Mouse (Mus musculus) hindbrain, embryonic 13.5 days (tissue): Measurements from ENCODE around the gene Thrb. TPM values are rescaled to one million over a fixed set of nuclear protein-coding genes. Genes with fewer than 3 reads are reported as not detected.

Source experiments
- ATAC-seq: fragments of 200-750 bp; cut with Nextera tagmentation; 2 replicates; pipeline ENCODE4 v1.8.0; 2017; ENCODE audit warnings: moderate TSS enrichment; ENCODE audit not compliant: low FRiP score
- H3K27ac ChIP-seq: fragments of 300-500 bp; sonication (generic); 2 replicates; pipeline ENCODE4 v1.5.1; 2015; ENCODE audit warnings: inconsistent platforms, mild to moderate bottlenecking, moderate library complexity
- H3K27me3 ChIP-seq: fragments of 300-500 bp; sonication (generic); 2 replicates; pipeline ENCODE4 v1.6.1; 2015; ENCODE audit warnings: mild to moderate bottlenecking, inconsistent platforms
- H3K36me3 ChIP-seq: fragments of 300-500 bp; sonication (generic); 2 replicates; pipeline ENCODE4 v1.6.1; 2015; ENCODE audit warnings: mild to moderate bottlenecking, inconsistent platforms
- H3K4me1 ChIP-seq: fragments of 300-500 bp; sonication (generic); replicated peaks from 2 replicates; pipeline ENCODE4 v1.6.1; 2015; ENCODE audit warnings: inconsistent platforms
- H3K4me2 ChIP-seq: fragments of 300-500 bp; sonication (generic); 2 replicates; pipeline ENCODE4 v1.6.1; 2015; ENCODE audit warnings: inconsistent platforms, mild to moderate bottlenecking, moderate library complexity
- H3K4me3 ChIP-seq: fragments of 300-500 bp; sonication (generic); 2 replicates; pipeline ENCODE4 v1.5.1; 2015; ENCODE audit warnings: mild to moderate bottlenecking, inconsistent platforms
- H3K9ac ChIP-seq: fragments of 300-500 bp; sonication (generic); 2 replicates; pipeline ENCODE4 v1.6.1; 2015; ENCODE audit warnings: mild to moderate bottlenecking, inconsistent platforms
- H3K9me3 ChIP-seq: fragments of 300-500 bp; sonication (generic); 2 replicates; pipeline ENCODE4 v1.6.1; 2016; ENCODE audit warnings: inconsistent platforms
- WGBS: fragments of 180-500 bp; shearing (Covaris S2); methylation state at CpG from one replicate; pipeline ENCODE4 v1.1.7; 2015; 5-methylcytosine and 5-hydroxymethylcytosine counted together
- polyA plus RNA-seq: library from polyadenylated mRNA; unstranded; fragments of >200 nt; fragmentation: Nextera tagmentation; extraction: Ambion mirVana; gene quantifications from 2 replicates; pipeline ENCODE4 v1.2.1, GENCODE M21; 2015

The Thrb gene
- 0.69 and 0.92 TPM in 2 replicates for polyA plus RNA-seq

DNA sequence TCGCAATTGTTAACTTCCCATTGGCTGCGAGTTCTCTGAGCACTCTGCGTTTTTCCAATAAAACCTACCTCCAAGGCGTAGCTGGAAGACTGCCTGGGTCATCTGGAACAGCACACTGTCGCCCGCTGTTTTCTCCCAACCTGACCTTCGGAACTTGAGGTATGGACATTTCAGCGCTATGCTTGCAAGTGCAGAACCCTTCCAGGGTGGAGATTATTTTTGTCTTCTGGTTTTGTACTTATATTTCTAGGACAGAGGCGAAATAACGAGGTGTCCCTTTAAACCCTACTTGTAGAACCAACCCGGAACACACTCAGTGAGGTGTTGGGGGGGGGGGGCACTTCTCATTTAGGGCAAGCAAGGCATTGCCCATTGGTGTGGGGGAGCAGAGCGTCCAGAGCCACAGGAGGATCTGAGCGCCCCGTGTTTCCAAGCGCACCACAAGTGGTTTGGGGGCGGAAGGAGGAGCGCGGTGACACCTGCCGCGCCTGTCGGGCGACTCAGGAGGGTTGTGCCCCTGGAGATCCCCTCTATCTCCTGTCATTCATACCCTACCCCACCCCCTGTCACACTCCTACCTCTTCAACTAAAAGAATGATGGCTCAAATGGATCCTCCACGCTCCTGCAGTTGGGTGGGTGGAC, at the start of gene Thrb:
Gene Thrb, plus strand, starts transcription at position 576 of the 643 bp plus-strand sequence.
- Histone ChIP-seq H3K36me3 (no peaks in the 10 kb centered on the region), H3K4me3 (peak within 1 kb of the TSS; percentile 77), H3K4me1 (peaks cover 22% of the 10 kb centered on the region), H3K27me3 (peaks cover 36% of the 10 kb centered on the region), H3K9me3 (no peaks in the 10 kb centered on the region), H3K9ac (peak within 1 kb of the TSS; percentile 80), H3K4me2 (peak within 1 kb of the TSS; percentile 99), H3K27ac (no peak within 1 kb of the TSS)
- peak; percentile 23 for ATAC-seq
- 2% methylated on average over 23 of the region's 23 CpGs for WGBS

DNA sequence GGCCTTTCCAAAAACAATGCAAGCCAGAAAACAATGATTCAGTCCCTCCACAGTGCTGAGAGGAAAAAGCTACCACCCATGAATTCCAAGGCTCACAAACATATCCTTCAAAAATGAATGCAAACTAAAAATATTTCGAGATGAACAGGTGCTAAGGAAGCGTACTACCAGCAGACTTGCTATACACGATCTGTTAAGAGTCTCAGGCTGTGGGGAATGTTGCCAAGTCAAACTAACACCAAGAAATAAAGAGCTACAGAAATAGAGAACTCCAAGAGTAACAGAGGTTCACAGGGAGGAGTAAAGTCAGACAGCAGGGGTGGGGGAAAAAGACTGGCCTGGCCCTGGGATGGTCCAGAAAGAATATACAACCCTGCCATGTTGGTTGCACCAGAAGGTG, 38.4 kb upstream of the Thrb start:
- no peaks in the 10 kb centered on the region for H3K27me3 ChIP-seq
- WGBS = 76% methylated on average over 3 of the region's 3 CpGs
- ATAC-seq = no peak
- H3K27ac ChIP-seq = no peak overlapping the region
- H3K9me3 ChIP-seq = no peaks in the 10 kb centered on the region
- H3K36me3 ChIP-seq = no peaks in the 10 kb centered on the region
- H3K9ac ChIP-seq = no peak overlapping the region
- H3K4me3 ChIP-seq = no peak overlapping the region
- no peak overlapping the region for H3K4me2 ChIP-seq
- no peaks in the 10 kb centered on the region for H3K4me1 ChIP-seq

DNA sequence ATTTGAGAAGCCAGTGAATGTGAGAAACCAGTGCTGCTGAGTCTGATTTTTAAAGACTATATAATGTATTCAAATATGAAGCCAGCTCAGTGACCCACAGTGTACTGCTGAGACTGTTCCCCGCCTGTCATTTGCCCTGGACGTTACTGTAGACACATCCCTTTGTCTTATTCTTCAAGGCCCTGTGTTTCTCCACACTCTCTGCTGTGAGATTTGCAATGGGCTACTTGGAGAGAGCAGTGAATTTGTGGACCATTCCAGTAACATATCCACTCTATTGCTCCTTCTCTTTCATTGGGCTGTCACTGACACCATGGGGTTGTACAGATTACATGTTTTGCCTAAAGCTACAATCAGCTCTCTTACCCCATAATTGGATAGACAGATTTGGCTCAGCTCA, 36.1 kb upstream of the Thrb start:
- no peak overlapping the region for H3K4me3 ChIP-seq
- H3K4me2 ChIP-seq = no peak overlapping the region
- H3K9ac ChIP-seq = no peak overlapping the region
- no peak overlapping the region for H3K27ac ChIP-seq
- no peaks in the 10 kb centered on the region for H3K4me1 ChIP-seq
- ATAC-seq = no peak
- H3K27me3 ChIP-seq = no peaks in the 10 kb centered on the region
- H3K36me3 ChIP-seq = no peaks in the 10 kb centered on the region
- no peaks in the 10 kb centered on the region for H3K9me3 ChIP-seq
- WGBS = 49% methylated on average over 2 of the region's 2 CpGs

DNA sequence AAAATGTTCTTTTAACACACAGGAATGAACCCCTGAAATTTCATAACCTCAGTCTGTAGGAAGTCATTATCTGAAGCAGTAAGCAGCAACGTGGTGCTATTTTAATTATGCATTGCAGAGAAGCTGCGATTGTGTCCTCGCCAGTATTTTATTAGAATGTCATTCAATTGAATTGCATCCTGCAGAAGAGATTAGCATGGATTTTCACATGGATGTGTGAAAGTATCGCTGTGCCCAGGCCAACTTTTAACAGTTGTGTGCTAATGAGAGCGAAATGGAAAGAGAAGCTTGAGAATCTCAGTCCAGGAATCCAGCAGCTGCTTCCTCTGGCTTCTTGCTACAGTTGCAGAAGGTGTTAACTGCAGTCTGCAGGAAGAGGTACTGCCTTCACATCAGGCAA, 30.8 kb upstream of the Thrb start:
- peaks cover 5% of the 10 kb centered on the region; the same call in 1 of the 2 replicates for H3K4me1 ChIP-seq
- H3K27ac ChIP-seq = no peak overlapping the region
- no peak overlapping the region for H3K4me2 ChIP-seq
- no peaks in the 10 kb centered on the region for H3K36me3 ChIP-seq
- no peak overlapping the region for H3K4me3 ChIP-seq
- no peak overlapping the region for H3K9ac ChIP-seq
- no peaks in the 10 kb centered on the region for H3K27me3 ChIP-seq
- WGBS = 64% methylated on average over 5 of the region's 5 CpGs
- no peaks in the 10 kb centered on the region for H3K9me3 ChIP-seq
- ATAC-seq = no peak

DNA sequence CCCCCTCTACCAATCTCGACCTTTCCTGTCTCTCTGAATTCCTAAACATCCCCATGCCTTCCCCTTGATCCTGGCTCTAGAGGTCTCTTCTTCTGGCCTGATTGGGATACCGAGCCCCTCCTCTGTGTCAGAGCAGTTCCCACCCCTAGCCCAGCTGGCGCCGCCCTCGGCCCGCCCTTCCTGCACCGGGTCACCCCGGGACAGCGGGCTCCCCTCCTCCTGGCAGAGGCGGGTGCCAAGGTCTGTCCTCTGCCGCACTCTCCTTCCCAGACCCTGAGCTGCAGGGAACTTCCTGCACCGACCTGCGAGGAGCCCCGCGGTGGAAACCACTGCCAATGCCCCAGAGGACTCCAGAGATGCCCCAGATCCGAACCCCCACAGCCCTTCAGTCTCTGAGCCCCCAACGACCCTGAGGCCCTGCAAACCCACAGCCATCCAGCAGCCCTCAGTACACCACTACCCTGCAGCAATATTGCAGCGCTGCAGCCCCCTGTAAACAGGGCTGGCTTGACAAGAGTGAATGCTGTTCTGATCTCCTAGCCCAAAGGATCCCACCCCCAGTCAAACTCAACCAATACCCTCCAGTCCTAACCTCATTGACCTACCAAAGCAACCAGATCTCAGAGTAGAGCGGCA, 27.1 kb upstream of the Thrb start:
- no peaks in the 10 kb centered on the region for H3K36me3 ChIP-seq
- H3K9me3 ChIP-seq = no peaks in the 10 kb centered on the region
- no peak overlapping the region for H3K9ac ChIP-seq
- H3K4me2 ChIP-seq = peak overlapping the region; percentile 38
- peak; percentile 67 for ATAC-seq
- no peak overlapping the region for H3K27ac ChIP-seq
- WGBS = 8% methylated on average over 19 of the region's 19 CpGs
- H3K4me3 ChIP-seq = no peak overlapping the region
- peaks cover 5% of the 10 kb centered on the region; the same call in 1 of the 2 replicates for H3K4me1 ChIP-seq
- no peaks in the 10 kb centered on the region for H3K27me3 ChIP-seq

DNA sequence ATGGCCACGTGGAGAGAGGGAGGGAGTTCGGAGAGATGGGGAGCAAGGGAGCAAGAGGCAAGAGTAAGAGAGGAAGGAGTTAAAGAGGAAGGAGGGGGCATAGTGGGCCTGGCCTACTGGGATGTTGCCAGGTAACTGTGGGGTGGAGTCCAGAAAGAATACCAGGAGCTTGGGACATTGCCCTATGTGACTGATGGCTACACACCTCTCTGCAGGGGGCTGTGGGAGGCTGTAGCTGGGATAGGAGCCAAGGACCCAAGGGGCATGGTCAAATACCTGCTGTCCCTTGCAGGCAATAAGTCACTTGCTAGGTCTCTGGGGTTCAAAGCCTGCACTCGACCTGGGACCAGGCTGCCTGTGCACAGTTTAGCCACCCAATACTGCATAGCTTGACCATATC, 23.1 kb upstream of the Thrb start:
- H3K36me3 ChIP-seq = no peaks in the 10 kb centered on the region
- no peak overlapping the region for H3K27ac ChIP-seq
- peaks cover 5% of the 10 kb centered on the region; the same call in 1 of the 2 replicates for H3K4me1 ChIP-seq
- H3K9me3 ChIP-seq = no peaks in the 10 kb centered on the region
- 75% methylated on average over 3 of the region's 3 CpGs for WGBS
- no peak for ATAC-seq
- H3K27me3 ChIP-seq = no peaks in the 10 kb centered on the region
- no peak overlapping the region for H3K4me2 ChIP-seq
- no peak overlapping the region for H3K4me3 ChIP-seq
- no peak overlapping the region for H3K9ac ChIP-seq

DNA sequence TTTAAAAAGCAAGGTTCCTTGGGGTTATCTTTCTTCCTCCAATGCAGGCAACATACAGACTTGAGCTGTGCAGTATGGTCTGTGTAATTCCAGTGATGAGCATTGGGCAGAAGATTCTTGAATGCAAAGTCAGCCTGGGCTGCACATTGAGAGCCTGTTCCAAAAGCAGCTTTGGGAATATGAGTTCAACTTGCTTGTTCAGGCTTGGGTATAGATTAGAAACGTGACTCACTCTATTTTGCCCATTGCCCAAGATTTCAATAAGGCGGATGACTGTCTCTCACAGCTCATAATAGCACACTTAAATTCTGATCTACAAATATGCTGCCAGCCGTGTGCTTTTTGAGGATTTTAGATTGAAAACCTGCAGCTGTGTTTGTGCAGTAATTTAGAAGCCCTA, 18.3 kb upstream of the Thrb start:
- no peak for ATAC-seq
- Histone ChIP-seq H3K9me3 (no peaks in the 10 kb centered on the region), H3K9ac (no peak overlapping the region), H3K4me3 (no peak overlapping the region), H3K36me3 (no peaks in the 10 kb centered on the region), H3K4me1 (no peaks in the 10 kb centered on the region), H3K27ac (no peak overlapping the region), H3K27me3 (no peaks in the 10 kb centered on the region), H3K4me2 (no peak overlapping the region)
- 71% methylated on average over 3 of the region's 3 CpGs for WGBS

DNA sequence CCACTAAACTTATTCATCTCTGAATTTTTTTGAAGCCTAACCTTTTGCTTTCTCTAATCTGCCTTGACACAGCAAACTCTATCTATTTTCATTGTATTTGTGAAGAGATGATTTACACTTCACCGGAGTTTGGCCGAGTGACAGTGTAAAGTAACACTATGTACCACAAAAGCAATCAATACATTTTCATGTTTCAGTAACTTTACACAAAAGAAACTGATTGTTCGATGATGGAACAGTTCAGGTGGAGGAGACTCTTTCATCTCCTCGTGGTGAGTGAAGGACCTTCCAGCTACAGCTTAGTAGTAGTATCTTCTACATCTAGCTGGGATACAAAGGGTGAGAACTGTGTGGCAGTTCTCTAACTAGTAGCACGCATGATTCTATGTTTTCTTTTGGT, 5.0 kb upstream of the Thrb start:
- Histone ChIP-seq H3K4me1 (peaks cover 10% of the 10 kb centered on the region), H3K4me2 (no peak overlapping the region), H3K9me3 (no peaks in the 10 kb centered on the region), H3K36me3 (no peaks in the 10 kb centered on the region), H3K4me3 (no peak overlapping the region), H3K27me3 (peaks cover 6% of the 10 kb centered on the region; the same call in 1 of the 2 replicates), H3K9ac (no peak overlapping the region), H3K27ac (no peak overlapping the region)
- no peak for ATAC-seq
- WGBS = 52% methylated on average over 5 of the region's 5 CpGs

DNA sequence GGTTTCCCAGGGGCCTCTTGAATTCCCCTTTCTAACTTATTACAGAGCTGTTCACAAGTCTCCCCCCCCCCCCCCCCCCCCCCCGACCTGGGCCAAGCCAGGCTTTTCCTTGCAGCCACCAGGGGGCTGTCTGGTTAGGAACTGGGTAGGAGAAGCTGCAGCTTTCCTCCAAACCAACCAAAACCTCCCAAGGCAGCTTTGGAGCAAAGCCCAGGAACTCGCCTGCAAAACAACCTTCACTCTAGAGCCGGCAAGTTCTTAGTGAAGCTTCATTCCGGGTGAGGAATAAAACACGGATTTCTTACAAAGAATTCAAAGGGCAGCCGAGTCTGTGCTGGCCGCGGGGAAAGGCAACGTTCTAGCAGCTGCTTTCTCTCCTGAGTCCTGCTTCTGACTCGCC, 1.0 kb upstream of the Thrb start:
- H3K9ac ChIP-seq = no peak overlapping the region
- peaks cover 22% of the 10 kb centered on the region for H3K4me1 ChIP-seq
- peak; percentile 33; the same call in 1 of the 2 replicates for ATAC-seq
- H3K9me3 ChIP-seq = no peaks in the 10 kb centered on the region
- H3K27ac ChIP-seq = no peak overlapping the region
- H3K36me3 ChIP-seq = no peaks in the 10 kb centered on the region
- H3K4me3 ChIP-seq = peak overlapping the region; percentile 77
- H3K27me3 ChIP-seq = peaks cover 36% of the 10 kb centered on the region
- WGBS = 2% methylated on average over 10 of the region's 10 CpGs
- H3K4me2 ChIP-seq = peak overlapping the region; percentile 99

DNA sequence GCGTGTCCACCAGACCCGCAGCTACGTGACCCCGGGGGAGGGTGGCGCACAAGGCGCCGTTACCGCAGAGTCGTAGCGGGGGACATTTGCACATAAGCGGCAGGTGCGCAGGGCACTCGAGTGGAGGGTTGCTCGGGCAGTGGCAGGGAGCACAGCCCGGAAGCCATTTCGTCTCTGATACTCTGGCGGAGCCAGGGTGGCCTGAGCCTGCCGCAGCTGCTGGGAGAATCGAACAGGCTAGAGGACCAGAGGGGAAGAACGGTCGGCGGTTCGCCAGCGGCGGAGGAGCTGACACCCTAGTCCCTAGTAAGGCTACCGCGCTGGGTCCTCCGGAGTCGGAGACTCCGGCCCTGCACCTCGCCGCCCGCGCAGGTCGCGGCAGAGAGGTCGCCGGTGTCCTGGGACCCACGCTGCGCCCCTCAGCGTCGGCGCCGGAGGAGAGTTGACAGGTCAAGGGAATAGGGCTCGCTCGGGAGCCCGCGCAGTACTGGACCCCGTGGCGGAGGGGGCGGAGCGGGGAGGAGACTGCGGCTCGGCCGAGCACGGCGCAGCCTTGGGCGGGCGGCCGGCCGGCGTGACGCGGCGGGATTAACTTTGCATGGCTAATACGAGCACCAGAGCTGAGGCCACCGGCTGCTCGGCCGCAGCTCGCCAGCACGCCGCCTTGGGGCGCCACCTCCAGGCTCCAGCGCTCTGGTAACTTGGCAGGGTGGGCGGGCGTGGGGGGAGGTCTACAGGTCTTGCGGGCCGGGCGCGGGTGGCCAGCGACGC, 453 bp downstream of the Thrb start:
- under 1% methylated on average over 82 of the region's 82 CpGs for WGBS
- Histone ChIP-seq H3K9ac (peak overlapping the region; percentile 80), H3K9me3 (no peaks in the 10 kb centered on the region), H3K36me3 (no peaks in the 10 kb centered on the region), H3K27me3 (peaks cover 36% of the 10 kb centered on the region), H3K4me2 (peak overlapping the region; percentile 99), H3K4me1 (peaks cover 22% of the 10 kb centered on the region), H3K27ac (no peak overlapping the region), H3K4me3 (peak overlapping the region; percentile 77)
- peak; percentile 95 for ATAC-seq

DNA sequence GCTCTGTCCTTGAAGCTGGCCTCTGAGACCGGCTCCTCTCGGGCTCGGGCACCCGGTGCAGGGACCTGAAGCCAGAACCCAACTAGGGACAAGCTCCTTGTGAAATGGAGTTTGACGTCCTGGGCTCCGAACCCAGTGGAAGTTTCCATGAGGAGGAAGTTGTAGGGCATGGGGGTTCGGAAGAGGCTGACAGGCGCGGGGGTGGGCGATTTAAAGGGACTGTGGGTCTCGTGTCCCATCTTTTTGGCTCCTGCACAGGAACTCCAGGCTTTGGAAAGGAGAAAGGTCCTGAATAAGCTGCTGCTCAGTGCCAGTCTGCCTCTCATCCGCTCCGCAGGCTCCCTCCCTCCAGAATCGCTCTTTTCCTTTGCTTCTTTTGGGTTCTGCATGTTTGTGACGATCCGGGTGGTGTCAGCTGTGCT, 1.1 kb downstream of the Thrb start:
- peaks cover 22% of the 10 kb centered on the region for H3K4me1 ChIP-seq
- peak overlapping the region; percentile 77 for H3K4me3 ChIP-seq
- peak; percentile 40 for ATAC-seq
- H3K27me3 ChIP-seq = peaks cover 36% of the 10 kb centered on the region
- H3K9ac ChIP-seq = peak overlapping the region; percentile 80
- no peaks in the 10 kb centered on the region for H3K9me3 ChIP-seq
- WGBS = under 1% methylated on average over 16 of the region's 16 CpGs
- no peak overlapping the region for H3K27ac ChIP-seq
- no peaks in the 10 kb centered on the region for H3K36me3 ChIP-seq
- peak overlapping the region; percentile 99 for H3K4me2 ChIP-seq

DNA sequence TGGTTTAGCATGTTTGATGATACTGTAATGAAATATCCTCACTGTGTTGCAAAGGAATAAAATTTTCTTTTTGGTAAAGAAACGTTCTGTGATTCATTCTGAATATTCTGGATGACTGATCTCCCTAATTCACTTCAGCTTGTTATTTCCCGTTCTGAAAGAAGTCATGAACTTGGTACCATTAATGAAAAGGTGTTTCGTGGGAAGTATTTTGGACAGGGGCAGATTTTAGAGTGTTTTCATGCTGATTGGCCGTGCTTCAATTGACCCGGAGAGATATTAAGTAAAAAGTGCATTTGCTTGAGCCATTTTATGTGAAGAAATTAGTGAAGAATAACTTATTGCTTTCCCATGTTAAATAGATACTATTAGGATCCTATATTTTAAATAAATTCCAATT, 2.0 kb downstream of the Thrb start:
- peaks cover 22% of the 10 kb centered on the region for H3K4me1 ChIP-seq
- no peak overlapping the region for H3K4me3 ChIP-seq
- H3K9ac ChIP-seq = no peak overlapping the region
- no peaks in the 10 kb centered on the region for H3K9me3 ChIP-seq
- WGBS = 46% methylated on average over 5 of the region's 5 CpGs
- ATAC-seq = no peak
- H3K4me2 ChIP-seq = no peak overlapping the region; the same call in 1 of the 2 replicates
- H3K27ac ChIP-seq = no peak overlapping the region
- H3K27me3 ChIP-seq = peaks cover 36% of the 10 kb centered on the region
- no peaks in the 10 kb centered on the region for H3K36me3 ChIP-seq
